Mouse (Mus musculus) urinary bladder, postnatal 36 days (tissue): ENCODE measurements at regions not wholly inside any gene's neighbourhood (a gene's known extent, or its start where the extent isn't known, plus 50 kb on each side); places are given as distances from the start of the nearest gene placed in this dataset.
"Not testable (repeated sequence)": the region's sequence is repeated elsewhere in the genome, so short reads cannot be mapped to it uniquely, and the experiment has no call there.

Experiments
- DNase-seq, 2 experiments: peaks; one replicate each; pipeline ENCODE4 v3.0.0; 2022; ENCODE audit warnings: low spot score in 2 of 2, mixed read lengths in 1 of 2

DNA sequence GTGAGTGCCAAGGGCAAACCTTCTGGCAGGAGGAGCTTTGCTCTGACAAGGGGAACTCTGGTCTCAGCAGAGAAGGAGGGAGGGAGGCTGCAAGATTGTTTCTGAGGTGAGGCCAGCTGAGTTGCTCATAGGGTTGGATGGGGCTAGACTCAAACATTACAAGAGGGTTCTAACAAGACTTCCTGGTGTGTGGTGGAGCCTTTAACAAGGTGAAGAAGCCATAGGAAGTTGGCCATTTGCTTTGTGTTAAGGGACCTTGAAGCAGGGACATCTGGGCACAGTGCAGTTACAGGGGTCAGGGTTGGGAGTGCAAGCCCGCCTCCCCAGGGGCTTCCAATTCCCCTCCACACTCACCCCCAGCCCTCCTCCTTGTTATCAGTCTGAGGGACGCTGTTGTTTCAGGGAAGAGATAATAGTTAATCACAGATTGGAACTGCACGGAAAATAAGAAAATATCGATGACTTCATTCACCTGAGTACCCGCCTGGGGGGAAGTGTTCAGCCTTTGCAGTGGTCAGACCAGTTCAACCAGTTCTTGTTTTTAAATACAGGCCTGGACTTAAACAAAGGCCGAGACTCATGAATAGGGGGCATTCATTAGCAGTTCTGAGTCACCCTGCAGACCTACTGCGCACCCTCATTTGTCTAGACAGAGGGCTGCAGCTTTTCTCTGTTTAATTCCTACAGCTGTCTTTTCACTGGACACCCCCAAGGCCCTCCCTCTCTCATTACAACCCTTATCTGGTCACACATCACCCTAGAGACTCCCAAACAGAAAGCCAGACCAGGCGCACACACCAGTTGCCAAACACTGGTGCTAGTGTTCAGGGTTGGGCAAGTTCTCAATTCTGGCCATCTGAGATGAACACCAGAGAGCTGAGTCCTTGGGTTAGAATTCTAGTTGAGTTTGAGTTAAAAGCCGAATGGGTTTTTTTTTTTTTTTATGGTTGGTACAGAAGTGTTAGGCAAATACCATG is 139.5 kb downstream of the Bcl2l11 start:
- peak; percentile 42 to 44 for DNase-seq

DNA sequence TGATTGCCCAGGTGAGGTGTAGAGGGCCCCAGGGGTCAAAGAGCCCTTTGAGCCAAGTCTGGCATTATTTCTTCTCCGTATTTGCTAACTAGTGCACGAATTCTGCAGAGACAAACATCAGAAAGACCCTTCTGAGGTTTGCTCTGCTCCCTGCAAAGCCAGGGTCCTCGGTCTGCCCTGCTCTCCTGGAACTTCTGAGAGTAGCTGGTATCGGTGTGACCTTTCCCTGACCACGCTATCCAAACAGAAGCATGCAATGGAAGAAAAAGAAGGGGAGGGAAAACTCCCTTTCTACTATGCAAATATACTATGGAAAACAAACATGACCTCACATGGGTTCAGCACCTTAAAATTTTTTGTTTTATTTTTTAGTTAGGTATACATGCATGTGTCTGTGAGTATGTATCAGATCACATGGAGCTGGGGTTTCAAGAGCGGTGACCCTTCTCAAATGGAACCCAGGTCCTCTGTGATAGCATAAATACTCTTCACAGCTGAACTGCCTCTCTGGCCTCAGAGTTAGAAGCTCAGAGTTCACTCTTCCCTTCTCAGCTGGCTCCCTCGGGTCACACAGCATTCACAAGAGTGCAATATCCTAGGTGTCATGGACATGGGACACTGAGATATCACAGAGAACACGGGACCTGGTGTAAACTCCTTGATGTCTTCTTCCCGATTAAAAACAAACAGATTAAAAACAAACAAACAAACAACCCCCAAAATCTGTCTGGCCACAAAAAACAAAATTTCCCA is 144.7 kb downstream of the Bcl2l11 start:
- no peak for DNase-seq

DNA sequence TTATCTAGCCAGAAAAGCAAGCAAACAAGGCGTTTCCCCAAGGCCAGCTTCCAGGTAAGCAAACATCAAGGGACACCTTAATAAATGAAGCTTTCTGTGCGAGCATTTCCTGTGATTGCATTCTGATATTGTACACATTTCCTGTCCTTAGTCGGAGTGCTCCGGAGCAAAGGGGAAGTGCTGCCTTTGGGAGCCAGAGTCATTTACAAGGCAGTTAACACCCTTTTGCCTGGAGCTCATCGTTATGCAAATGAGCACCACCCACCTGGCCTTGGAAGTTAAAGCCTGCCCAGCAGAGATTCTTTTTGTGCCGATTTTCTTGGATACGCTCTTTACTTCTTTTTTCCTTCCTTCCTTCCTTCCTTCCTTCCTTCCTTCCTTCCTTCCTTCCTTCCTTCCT is 147.0 kb downstream of the Bcl2l11 start:
- DNase-seq: no peak

DNA sequence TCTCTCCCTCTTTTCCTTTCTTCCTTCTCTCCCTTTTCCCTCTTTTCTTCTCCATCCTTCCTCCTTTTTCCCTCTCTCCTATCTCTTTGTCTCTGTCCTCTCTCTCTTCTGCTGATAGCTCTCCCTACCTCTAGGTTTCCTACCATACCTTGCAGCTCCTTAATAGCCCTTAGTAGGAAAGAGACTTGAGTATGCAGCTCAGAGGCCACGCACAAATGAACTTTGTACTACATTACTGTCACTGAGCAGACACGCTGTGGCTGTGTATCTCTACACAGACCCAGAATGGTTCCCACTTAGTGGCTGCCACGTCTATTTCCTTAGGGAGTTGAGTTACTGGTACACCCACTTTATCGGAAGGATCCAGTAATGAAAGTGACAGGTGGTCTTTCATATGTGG is 147.5 kb downstream of the Bcl2l11 start:
- DNase-seq: no peak

DNA sequence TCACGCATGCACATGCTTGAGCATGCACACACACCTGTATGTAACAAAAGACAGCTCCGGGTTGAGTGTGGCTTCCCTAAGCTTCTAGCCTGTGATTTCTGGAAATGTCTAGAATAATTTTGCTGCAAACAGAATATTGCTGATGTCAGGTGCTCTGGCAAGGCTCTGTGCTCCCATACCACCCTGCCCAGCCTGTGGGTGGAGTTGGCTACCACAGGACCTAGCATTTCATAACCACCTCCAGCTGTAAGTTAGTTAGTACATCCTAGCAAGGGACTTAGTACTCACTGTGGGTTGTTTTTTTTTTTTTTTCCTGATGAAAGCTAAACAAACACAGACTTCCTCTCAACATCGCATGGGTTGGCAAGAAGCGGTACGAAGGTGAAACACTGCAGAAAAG is 150.5 kb downstream of the Bcl2l11 start:
- DNase-seq: no peak

DNA sequence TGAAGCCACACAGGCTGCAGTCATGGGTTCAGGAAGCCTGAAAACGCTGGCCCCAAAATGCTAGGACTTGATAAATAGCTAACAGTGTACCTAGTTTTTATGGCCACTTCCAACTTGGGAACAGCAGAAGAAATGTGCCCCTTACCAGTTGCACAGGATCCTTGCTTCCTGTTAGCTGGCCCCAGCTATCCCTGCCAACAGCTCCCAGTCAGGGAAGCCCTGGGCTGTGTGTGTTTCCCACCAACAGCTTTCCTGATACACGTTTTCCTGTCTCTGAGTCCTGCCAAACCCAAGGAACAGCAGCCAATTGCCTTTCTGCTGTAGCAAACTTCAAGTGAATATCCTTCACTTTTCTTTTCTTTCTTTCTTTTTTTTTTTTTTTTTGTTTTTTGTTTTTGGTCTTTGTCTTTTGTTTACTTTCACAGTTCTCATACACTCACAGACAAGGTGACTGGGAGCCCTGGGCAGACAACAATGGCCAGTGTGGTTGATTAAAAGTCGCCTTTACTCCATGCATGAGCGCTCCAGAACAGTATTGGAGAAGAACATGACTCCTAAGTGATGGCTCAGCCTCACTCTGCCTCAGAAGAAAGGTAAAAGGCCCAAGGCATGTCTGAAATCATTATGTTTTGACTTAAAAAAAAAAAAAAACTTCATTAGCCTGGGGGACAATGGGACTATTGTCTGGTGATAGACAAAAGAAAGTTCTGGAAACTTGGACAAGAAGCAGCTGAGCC is 151.7 kb downstream of the Bcl2l11 start:
- DNase-seq: no peak

DNA sequence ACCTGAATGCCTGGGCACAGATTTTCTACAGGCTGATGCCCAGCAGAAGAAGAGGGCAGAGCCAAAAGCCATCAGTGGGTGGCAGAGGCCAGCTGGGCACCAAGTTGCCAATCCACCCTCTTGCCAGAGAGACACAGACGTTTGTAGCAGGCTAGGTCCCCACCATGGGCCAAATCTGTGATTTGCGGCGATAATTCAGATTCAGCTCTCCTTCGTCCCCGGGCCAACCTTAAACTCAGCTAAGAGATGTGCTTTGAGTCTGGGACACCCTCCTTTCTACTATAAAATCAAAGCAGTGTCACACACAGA is 152.2 kb downstream of the Bcl2l11 start:
- DNase-seq: no peak

DNA sequence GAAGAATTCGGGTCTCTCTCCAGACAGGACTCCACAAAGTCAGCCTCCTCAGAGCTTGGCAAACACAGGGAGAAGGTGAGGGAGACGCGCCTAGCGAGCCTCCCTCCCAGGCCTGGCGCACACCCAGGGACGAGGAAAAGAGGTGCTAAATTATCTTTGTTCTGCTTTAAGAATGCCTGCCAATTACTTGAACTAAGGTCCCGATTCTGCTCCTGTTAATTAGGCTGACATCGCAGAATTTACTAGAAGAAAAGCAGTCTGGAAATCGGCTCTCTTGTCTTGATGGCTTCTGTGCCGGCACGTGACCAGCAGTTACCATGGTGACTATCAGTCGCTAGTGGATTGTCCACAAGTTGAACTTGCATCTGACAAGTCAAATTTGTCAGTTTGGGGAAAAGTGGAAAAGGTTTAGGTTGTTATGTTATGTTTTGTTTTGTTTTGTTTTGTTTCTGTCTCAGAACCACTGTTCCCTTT is 152.8 kb downstream of the Bcl2l11 start:
- peak; percentile 58 to 59 for DNase-seq

DNA sequence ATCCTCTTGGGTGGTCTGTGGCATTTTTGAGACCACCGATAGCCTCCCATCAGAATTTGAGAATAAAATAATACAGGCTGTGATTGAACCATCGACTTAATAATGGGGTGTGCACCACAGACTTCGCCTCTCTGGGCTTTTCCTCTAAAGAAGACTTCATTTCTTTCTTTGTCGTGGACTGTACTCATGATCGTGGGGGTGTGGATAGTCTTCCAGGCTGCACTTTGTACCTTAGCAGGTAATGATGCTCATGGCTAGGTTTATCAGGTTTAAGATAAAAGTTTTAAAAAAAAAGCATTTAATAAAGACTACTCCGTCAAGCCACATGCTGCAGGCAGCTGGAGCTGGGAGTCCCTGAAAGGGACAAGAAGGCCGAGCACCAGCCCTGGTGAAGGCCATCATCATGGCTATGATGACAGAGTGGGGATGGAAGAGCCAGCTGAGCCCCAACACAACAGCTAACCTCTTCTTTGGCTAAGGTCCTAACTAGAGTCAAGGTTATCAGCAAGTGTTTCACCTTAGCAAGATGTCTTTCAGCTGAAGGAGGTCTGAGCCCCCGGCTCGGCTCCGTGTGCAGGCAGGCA is 153.4 kb downstream of the Bcl2l11 start:
- DNase-seq: no peak

DNA sequence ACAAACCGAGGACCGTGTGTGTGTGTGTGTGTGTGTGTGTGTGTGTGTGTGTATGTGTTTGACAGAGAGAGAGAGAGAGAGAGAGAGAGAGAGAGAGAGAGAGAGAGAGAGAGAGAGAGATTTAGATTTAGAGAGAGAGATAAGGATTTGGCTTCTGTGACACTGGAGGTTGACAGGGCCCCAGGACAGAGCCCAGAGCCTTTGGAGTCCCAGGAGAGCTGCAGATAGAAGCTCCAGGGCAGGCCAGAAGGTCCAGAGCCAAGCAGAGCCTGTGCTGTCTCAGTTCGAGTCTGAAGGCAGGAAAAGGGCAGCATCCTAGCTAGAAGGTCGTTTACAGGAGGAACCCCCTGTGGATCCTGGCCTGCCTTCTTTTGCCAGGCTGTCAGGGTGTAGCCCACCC is 156.8 kb downstream of the Bcl2l11 start:
- no peak for DNase-seq

DNA sequence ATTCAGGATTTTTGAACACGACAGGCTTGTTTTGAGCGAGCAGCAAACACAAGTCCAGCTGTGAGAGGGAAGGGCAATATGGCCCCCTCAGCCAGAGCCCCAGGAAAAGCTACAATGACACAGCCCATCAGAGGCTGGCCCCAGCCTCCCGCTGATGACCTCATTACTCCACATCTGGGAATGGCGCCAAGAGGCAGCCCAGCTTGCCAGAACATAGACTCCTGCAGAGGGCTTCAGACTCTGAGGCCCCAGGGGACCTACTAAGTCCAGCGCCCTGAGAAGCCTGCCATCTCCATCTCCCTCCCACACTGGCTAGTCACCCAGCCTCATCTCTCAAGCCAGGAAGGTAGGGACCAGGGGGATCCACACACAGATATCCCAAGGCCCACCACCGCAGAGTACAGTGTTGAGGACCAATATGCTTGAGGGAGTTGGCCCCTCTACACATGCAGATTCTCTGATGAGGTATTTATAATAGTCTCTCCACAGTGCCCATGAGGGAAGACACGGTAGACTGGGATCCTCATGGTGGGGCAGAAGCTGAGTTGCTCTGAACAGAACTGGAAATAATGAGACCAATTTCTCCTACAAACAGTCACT is 159.1 kb downstream of the Bcl2l11 start:
- peak in 1 of 2 experiments; percentile 85 for DNase-seq

DNA sequence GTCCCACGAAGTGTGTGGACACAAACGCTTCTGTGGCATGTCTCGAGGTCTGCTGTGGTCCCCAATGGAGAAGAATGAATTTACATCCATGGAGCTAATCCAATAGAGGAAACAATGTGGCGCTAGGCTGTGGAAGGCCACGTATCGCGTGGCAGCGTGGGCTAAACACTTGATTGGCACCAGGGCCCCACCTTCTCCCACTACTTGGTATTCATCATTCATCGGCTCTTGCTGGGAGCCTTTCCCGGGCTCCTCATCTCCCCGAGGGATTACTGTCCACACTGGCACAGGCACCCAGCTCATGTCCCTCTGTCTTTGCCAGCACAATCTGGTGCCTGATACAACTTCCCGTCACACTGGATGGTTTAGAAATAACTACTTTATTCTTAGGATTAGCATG is 159.6 kb downstream of the Bcl2l11 start:
- no peak for DNase-seq

DNA sequence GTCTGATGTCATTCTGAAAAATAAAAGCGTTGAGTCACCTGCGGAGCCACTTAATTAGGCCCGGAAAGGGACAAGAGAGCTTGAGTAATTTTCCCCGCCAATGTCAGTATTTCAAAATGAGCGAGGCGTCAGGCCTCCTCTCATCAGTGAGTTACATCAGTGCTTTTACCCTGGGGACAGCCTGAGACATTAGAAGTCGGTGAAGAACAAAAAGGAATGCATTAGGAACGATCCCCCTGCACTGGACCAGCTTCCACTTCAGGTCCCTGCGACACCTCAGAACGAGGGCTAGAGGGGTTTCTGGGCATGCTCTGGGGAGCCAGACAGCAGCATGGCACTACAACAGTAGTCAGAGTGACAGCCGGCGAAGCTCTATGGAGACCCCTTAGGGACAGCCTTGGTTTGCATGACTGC is 162.3 kb downstream of the Bcl2l11 start:
- DNase-seq: no peak

DNA sequence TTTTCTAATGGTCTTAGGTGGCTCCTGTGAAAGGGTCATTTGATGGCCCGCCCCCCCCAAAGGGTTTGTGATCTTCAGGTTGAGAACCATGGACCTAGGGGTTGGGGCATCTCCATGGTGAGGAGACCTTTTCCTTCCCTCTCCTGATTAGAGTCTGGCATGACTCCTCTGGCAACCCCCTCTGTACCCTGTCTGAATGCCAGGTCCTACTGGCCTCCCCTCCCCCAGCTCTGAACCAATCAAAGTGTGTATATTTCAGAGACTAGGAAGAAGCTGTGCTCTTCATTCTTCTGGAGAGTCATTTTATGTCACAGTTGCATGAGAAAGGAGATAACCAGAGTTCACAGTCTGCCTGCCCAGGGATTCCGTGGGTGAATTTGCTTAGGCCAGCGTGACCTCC is 164.8 kb downstream of the Bcl2l11 start:
- no peak for DNase-seq

DNA sequence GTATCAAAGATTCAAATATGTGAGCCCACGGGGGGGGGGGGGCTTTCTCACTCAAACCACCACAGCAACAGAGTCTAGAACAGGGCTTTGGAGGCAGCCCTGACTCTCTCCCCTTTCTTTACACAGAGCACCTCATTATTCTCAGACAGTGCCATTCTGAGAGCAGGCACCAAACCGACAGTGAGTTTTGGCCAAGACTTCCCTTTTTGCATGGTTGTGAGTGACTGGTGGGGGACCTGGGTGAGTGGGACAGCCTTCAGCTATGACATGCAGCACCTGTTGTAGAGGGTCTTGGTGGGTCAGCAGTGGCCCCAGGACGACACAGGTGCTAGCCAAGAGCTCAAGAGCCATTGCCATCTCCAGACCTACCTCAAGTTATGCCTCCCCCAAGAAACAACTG is 168.8 kb downstream of the Bcl2l11 start:
- no peak for DNase-seq

DNA sequence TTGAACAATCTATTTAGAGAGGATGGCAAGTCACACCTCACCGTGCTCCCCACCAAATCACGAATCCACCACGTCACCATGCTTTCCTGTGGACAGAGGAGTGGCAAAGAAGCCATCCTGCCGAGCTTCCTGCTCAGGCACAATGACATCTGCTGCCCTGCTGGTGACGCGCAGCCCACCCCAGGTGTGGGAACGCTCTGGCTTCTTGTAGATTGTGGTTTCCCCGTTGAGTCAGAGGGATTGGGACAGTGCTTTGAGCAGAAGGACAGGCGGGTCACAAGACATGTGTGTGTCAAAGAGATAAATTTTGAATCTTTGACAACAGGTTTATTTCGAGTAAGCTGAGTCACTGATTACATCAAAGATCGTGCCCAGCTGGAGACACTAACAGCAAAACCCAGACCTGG is 169.2 kb downstream of the Bcl2l11 start:
- no peak for DNase-seq

DNA sequence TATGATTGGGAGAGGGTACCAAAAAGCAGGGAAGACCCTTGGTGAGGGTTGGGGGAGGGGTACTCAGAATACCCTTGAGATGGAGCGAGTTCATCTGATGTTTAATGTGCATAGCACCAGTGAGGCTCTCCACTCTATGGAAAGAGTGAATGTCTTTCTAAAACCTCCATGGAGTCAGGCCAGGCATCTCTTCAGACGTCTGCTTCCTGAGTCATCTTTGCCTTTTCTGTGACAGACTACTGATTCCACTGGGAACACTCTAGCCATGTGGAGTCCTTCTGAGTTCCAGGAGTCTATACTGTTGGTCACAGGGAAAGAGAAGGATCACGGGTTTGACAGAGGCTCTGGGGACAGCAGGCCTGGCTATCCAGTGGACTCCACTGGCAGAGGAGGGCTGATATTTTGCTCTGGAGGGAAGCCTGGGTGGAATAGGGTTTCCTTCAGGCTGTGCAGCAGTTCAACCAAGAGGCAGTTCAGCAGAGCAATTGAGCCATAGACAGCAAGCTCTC is 169.9 kb downstream of the Bcl2l11 start:
- no peak for DNase-seq

DNA sequence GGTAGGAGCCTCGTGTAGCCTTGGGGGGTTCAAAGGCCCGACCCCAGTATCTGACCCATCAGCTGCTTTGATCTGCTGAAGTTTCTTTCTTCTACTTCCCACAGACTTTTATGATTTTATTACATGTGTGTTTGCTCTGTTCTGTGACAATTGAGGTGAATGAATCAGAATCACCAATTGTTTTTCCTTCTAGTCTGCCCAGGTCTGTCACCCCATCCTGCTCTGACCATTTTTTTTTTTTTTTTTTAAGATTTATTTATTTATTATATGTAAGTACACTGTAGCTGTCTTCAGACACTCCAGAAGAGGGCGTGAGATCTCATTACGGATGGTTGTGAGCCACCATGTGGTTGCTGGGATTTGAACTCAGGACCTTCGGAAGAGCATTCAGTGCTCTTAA is 170.6 kb downstream of the Bcl2l11 start:
- DNase-seq: not testable (repeated sequence)

DNA sequence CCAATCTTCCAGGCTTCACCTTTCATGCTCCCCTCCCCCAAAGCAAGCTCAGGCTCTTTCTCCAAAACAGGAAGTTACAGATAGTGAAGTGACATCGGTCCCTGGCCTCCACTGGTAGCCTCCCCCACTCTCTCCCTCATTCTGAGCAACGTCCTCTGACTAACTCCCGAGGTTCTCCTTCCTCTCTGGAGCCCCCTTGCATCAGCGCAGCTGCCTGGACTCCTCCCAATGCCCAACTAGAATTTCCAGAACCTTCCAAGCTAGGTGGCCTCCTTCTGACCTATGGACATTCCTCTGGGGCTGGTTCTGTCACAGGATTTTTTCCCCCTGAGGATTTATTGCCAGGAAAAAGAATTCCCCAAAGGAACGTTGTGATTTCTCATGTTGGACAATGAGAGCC is 171.1 kb downstream of the Bcl2l11 start:
- DNase-seq: no peak

DNA sequence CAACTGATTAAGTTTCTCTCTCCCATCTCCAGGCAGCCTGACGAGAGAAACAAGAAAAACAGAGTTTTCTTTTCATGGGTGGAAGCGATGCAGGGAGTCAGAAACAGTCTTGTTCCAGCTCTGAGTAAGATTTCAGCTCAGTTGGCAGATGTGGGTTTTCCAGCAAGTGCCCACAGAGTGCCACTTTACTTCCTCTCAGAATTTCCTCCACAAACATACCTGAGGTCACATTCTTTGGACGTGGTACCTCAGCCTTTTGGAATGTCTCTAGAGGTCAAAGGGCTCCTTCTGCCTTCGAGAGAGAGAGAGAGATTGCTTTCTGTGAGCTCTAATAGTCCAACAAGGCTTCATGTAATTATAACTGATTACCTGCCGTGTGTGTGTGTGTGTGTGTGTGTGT is 172.0 kb downstream of the Bcl2l11 start:
- no peak for DNase-seq

DNA sequence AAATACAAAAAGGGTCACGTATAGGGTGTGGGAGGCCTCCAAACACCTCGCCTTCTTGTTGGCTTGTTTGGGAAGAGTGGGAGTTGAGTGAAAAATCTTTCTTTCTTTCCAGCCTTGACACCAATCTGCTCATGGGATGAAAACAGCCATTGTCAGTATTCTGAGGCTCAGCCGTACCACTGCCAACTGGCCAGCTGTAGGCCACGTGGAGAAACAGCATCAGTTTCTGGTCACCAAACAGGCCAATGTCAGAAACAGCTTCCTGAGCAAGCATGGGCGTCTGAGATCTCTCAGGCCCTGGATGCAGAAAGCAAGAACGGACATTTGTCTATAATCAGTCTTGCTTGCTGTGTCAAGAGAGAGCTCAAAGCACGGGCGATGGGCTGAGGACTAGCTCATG is 173.2 kb downstream of the Bcl2l11 start:
- DNase-seq: no peak
